Mouse (Mus musculus) left cerebral cortex, adult 8-10 months (tissue): ENCODE measurements around the gene Cnp. TPM values are rescaled to one million over a fixed set of nuclear protein-coding genes. Genes with fewer than 3 reads are reported as not detected.
"Not testable (repeated sequence)": the region's sequence is repeated elsewhere in the genome, so short reads cannot be mapped to it uniquely, and the experiment has no call there.

ENCODE experiments used
- DNase-seq, 2 experiments: peaks; one replicate each; pipeline ENCODE4 v3.0.0; 2022; ENCODE audit warnings: low spot score in 2 of 2
- total RNA-seq, 4 experiments: library from RNA; stranded (reverse); gene quantifications; 2 replicates each; pipeline ENCODE4 v1.2.4; 2022

Cnp gene
- total RNA-seq, 4 experiments from 2014 or later: 220 to 251 (median 229) TPM

DNA sequence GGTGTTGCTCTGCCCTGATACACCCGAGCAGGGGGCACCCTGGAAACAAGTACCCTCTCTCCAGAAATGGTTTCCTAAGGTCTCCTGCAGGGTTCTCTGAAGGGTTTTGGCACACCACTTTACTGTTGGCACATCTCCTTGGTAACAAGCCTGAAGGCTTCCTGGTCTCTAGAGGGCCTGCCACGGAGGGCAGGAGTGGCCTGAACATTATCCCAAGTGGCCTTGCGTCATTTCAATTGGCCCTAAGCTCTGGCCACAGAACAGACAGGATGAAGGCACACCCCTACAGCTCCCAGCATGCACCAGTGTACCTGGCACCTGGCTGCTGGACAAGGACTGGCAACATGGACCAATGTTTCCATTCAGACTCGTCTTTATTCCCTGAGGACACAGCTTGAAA lies 21.9 kb upstream of the Cnp start:
- DNase-seq: no peak

DNA sequence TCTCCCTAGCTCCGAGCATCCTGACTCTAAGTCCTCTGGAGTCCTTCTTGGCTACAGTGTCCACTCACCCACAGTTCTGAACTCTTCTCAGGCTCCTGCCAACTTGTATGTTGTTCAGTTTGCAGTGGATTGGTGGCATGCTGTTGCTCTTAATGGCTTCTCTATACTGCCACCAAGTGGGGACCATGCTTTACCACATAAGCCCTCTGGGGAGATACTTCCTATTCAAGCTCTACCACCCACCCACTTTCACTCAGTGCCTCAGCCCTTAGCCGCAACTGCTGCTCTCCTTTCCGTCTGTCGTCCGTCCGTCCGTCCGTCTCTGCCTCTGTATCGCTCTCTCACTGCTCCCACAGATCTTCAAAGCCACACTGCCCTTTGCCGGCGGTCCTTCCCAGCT lies 19.1 kb upstream of the Cnp start:
- DNase-seq: peak in 1 of 2 experiments; percentile 64

DNA sequence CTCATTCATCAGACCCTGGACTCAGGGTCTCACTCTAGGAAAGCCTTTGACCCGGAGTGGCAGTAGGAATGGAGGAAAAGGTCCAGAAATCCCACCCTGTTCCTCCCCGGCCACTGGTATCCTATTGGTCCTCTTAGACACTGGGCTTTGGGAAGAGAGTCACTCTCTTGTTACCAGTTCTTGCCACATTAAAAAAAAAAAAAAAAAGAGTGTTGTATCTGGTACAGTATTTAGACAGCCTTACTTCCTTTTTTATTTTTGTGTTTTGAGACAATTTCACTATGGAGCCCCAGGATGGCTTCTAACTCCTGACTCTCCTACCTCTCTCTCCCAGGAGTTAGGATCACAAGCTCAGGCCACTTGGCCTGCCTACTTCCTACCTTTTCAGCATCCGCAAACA lies 17.1 kb upstream of the Cnp start:
- DNase-seq: no peak

DNA sequence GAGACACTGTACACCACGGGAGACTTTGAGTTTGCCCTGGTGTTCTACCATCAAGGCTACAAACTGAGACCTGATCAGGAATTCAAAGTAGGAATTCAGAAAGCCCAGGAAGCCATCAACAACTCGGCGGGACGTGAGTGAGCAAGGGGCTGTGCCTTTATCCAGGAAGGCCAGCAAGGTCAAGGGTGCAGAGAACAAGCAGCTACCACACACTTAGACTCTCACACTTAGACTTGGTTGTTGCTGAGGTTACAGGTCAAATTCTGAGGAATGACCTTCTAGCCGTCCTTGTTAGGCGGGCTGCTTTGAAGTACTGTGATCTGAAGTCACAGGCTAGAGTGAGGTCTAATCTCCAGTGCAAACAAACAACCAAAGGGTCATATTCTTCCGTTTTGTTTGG lies 15.2 kb upstream of the Cnp start:
- no peak for DNase-seq

DNA sequence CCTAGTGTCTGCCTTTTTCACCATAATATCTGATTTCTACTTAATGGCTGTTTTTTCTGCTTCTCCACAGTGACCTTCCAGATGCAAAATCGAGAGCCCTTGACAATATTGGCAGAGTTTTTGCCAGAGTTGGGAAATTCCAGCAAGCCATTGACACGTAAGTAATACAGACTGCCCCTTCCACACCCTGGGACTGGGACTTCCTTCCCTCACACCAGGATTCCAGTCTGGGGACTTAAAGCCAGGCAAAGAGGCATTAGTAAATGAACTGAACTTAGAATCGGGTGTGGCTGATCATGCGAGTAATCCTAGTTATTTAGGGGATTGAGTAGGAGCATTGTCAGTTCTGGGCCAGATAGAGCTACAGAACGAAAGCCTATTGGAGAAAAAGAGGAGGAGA lies 13.0 kb upstream of the Cnp start:
- no peak for DNase-seq

DNA sequence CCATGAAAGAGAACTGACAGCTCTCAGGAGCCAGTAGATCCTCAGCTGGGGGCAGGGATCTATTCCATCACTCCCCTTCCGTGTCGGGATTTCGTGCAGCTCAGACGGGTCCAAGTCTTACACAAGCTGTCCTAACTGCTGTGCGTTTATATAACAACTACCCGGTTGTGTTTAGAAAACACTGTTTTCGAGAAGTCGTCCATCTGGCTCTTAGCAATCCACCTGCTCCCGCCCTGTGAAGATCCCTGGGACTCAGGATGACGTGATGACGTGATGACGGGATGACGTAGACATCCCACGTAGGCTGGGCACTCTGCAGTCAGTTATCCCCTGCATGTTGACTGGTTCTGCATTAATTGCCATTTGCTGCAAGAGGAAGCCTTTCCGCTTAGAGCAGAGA lies 10.4 kb upstream of the Cnp start:
- peak in 1 of 2 experiments; percentile 84 for DNase-seq

DNA sequence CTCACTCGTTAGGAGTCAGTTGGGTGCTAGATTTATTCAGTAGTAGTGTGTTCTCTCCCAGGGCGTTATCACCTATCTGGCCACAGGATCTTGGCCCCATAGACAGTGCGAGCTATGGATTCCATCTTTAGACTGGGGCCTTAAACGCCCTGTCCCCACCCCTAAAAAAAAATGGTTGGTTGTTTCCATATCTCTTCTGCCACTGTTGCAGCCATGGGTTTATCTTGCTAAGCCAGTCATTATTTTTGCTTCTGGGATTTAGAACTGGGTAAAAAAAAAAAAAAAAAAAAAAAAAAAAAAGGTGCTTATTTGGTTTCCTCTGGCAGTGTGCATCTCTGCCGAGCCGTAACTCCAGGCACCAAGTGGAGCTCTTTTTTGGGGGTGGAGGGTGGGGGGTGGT lies 10.0 kb upstream of the Cnp start:
- DNase-seq: no peak

DNA sequence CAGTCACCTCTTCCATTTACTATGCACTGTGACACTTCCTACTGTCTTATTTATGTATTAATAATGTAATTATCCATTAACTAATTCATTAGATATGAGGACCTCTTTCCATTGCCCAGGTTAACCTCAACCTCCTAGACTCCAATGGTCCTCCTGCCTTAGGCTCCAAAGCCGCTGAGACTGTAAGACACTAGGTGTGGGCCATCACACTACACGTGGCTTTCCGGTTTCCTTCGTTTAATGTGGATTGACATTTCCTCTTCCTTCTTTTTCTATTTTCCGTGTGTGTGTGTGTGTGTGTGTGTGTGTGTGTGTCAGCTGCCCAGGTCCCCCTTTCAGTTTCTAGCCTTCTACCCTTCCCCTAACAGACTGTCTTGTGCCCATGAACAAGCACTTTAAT lies 7.5 kb upstream of the Cnp start:
- no peak for DNase-seq

DNA sequence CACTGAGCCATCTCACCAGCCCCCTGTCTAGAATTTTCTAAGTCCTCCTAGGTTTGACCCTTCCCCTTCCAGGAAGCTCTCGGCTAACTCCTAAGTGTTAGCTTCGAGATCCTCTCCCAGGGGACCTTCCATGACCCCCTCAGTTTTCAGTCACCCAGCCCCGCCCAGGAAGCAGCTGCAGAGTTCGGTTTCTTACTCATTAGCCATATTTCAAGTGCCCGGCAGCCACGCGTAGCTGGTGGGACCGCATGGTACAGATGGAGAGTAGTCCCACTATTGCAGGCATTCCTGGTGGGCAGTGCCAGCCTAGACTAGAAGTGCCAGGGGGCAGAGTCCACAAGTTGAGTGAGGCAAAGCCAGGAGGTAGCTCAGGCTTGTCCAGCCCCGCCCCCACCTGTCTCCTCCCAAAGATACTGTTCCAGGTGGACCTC lies 6.9 kb upstream of the Cnp start:
- DNase-seq: no peak

DNA sequence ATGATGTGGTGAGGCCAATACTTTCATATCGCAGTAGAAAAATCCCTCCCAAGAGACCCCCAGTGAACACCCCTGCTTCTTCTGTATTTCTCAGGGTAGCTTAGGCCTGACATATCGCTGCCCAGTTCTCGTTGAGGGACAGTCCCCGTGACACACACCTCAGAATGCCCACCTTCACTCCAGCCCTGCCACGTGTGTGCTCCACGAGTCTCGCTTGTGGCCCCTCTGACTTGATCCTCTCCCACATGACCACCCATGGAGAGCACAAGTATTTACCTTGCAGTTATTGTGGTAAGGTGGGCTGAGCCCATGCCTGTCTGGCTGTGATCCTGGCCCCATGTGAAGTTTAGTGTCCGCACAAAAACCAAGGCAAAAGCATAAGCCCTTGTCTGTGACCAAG lies 6.0 kb upstream of the Cnp start:
- DNase-seq: no peak

DNA sequence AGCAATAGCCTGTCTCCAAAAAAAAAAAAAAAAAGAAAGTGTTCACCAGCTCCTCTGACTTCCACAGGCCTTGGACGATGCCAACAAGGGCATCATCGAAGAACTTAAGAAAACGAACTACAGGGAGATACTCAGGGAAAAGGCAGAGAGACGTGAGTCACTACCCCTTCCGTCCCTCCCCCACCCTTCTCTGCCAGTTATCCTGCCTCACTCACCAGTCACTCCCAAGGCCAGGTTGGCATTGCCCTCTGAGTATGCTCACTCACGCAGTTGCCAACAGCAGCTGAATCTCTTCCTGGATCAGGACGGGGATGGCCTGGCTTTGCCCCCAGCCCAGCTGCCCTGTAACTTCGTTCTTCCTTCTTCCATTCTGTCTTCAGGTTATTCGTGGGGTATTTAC lies 4.9 kb upstream of the Cnp start:
- DNase-seq: no peak

DNA sequence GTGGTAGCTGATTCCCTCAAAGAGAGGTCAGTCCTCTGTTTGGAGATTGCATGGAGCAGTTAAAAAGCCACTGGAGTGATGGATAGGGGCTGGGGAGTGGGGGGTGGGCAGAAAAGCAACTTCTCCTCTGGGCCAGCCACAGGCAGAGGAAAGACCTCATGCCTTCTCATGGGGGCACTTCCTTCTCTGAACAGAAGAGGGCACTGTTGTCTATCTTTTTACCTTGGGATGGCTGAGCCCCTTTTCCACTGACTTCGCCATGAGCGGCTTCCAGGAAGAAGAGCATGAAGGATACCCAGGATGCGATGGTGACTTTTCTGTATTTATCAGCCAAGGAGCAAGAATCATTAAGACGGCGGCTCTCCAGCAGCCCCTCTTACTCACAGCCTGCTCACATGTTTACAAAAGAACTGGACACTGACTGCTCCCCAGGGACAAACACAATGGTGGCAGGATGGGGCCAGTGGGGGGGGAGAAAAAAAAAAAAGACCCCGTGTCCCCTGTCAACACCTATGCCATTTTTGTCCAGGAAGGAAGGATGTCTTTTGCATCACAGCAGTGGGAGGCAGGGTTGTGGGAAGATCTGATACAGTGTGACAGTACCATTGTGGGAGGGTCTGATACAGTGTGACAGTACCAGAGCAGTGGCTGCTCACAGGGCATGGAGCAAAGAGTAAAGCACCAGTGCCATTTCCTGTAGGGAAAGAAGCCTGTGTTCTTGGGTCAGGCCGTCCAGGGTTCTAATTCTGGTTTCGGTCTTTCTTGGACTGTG lies 4.1 kb upstream of the Cnp start:
- DNase-seq: peak; percentile 49 to 52

DNA sequence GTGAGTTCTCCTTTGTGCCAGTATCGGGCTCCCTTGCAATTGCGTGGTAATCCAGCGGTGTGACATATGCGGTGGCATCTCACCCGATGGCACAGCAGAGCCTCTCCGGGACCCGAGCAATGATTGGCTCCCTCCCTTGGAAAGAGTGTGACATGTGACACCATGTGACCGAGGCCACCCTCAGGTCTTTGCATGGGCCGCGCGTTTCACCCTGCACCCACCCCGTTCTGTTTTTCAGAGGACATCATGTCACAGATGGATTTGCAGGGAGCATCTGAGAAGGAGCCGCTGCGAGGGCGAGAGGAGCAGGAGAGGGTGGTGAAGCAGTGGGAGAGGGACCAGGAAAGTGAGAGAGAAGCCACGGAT lies 3.5 kb upstream of the Cnp start:
- DNase-seq: peak; percentile 53 to 57

DNA sequence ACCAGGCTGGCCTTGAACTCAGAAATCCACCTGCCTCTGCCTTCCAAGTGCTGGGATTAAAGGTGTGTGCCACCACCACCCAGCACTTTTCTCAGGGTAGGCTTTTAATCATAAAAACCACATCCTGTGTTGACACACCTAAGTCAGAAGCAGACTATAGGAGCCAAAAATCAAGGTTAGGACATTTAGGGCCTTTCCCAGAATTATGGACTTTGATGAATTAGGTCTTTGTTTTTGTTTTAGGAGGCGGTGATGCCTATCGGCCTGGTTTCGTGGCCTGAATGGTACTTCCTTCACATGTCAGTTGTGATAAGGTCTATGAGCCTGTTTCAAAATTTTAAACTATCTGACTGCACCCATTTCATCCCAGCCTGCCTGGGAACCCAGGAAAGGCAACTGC lies 516 bp upstream of the Cnp start:
- no peak for DNase-seq

DNA sequence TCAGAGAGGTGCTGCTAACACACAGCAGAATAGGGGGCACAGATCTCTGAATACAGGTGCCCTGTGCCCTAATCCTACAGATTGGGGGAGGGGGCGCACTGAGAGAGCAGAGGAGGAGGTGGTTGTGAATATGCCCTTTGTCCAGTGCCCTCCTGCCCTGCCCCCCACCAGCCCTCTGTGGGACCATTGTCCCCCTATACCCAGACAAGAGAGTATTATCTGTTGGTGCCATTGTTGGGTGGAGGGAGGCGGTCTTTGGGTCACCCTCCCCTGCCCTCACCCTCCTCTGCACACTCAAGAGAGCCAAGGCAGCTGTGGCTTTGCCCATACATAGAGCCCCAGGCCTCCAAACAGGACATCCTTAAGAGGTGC lies 766 bp downstream of the Cnp start:
- peak in 1 of 2 experiments; percentile 84 for DNase-seq

DNA sequence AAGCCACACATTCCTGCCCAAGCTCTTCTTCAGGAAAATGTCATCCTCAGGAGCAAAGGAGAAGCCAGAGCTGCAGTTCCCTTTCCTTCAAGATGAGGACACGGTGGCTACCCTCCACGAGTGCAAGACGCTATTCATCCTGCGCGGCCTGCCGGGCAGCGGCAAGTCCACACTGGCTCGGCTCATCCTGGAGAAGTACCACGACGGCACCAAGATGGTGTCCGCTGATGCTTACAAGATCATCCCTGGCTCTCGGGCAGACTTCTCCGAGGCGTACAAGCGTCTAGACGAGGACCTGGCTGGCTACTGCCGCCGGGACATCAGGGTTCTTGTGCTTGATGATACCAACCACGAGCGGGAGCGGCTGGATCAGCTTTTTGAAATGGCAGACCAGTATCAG lies 1.6 kb downstream of the Cnp start:
- DNase-seq: no peak

DNA sequence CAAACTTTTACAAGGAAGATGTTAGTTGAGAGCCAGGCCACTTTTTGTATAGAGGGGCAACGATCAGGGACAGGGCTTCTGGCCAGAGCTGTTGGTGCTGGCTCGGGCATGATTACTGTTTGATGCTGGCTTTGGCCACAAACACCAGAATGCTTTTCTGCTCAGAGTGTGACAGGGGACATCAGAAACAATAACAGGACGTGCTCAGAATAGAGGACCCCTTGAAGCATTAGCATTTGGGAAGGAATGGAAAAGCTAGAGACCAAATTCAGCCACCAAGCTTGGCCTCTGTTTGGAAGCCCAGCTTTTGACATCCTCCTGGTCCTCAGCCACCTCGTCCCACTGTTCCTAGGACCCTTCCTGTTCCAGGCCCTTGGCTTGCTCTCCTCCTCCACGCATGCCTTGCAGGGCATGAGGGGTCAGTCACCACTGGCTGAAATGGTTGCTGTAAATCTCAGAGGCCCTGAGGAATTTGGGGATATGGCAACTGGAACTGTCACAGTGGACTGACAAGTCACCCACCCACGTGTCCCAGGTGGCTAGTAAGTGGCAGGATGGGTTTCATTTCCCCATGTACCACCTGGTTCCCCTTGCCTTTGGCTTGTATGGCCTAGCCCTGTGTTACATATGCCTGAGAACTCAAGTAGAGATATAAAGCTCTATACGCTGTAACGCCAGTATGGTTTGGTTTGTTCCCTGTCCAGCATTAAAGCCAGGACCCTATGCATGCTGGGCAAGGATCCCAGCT lies 3.3 kb downstream of the Cnp start:
- no peak for DNase-seq

DNA sequence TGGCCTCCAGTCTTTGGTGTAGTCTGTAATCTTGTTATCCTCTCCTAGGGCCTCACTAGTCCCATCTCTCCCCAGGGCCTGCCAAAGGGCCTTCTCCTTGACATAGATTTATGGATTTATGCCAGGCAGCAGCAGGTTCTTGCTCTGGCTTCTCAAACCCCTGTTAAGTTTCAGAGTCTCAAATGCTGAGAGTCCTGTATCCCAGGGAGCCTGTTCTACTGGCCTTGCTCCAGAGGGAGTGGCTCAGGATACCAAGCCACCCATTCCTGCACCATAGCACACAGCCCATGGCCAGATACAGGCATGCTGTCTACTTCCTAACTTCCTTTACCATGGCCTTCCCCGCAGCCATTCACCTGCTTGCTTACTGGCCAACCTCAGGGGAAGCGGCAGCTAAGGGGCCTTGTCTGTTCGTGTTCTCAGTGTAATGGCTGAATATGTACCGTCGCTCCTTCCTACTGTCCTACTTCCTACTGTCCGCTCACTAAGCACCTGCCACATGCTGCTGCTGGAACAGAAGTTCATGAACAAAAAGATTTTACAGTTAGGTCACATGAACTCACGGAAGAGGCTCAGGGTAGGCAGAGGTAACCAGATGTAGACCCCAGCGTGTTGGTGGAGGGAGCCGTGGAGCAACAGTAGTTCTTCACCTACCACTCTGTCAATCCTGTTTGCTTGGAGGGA lies 4.6 kb downstream of the Cnp start:
- DNase-seq: no peak

DNA sequence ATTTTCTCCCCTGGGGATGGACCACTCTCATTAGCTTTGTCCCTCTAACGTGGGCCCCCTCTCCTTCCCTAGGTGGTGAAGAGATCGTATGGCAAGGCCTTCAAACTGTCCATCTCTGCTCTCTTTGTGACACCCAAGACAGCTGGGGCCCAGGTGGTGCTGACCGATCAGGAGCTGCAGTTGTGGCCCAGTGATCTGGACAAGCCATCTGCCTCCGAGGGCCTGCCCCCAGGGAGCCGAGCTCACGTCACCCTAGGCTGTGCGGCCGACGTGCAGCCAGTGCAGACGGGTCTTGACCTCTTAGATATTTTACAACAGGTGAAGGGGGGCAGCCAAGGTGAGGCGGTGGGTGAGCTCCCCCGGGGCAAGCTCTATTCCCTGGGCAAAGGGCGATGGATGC lies 5.6 kb downstream of the Cnp start:
- DNase-seq: no peak

DNA sequence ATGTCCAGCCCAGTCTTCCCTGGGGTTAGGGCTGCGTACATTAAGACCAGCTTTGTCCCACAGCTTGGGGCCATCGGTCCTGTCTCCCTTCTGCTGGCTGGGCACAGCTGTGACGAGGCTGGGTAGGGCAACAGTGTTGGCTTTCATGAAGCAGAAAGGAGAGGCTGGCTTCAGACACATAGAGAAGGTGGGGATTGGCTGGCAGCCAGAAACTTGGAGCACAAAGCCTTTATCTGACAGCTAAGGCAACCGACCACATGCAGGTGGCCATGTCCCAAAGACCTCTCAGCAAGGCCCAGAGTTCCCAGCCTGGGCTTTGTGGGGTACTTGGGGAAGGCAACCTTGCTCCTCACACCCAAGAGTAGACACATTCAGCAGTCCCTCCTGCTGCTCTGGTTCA lies 7.1 kb downstream of the Cnp start:
- DNase-seq: peak in 1 of 2 experiments; percentile 72

DNA sequence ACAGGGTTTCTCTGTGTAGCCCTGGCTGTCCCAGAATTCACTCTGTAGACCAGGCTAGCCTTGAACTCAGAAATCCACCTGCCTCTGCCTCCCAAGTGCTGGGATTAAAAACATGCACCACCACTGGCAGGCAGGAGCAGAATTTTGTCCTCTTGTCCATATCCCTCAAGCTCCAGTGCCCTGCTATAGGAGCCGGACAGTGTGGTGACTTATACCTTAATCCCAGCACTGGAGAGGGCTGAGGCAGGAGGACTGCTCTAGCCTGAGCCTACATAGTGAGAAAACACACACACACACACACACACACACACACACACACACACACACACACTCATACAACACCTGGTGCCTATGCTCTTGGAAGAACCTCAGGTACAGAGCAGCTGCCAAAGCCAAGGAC lies 7.7 kb downstream of the Cnp start:
- DNase-seq: not testable (repeated sequence)

DNA sequence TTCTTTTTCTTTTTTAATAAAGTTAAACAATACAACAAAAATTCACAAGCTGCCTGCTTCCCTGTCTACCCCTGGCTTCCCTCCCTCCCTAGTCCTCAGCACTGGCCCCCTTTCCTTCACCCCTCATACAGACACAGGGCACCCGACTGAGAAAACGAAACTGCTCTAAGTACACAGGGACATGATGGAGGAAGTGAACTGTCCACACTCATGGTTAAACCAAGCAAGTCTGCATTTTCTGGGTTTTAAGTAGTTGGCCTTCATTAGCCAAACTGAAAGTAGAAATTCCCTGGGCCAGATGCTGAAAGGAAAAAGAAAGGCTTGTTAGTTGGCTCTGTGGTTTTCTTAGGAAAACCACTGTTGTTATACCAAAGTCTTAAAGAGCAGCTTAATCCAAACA lies 8.1 kb downstream of the Cnp start:
- DNase-seq: no peak

DNA sequence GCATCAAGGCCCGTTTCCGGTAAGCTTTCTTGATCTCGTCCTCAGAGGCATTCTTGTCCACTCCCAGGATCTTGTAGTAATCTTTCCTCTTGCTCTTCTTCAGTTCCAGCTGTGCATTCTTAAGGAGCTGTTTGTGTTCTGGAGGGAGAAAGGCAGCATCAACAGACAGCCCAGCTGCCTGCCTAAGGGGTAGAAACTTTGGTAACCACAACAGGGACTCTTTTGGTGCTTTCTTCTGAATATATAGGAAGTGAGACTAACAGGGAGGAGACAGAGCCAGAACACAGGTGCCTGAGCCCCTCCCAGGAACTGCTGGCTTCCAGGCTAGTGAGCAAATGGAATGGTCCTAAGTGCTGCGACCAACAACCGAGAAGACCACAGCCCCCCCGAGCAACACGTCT lies 9.9 kb downstream of the Cnp start:
- no peak for DNase-seq
